Mouse (Mus musculus) NIH3T3 (cell line): ENCODE results near the gene Rab30.
A peak's percentile ranks its signal among the peaks of the same experiment; 100 is the strongest.

Experiments used
- DNase-seq: peaks from one replicate; pipeline ENCODE4 v3.0.0-alpha.2; 2012; ENCODE audit warnings: low read depth

Gene Rab30

GRCm38 (mm10) chr7:92799665-92800595, 58.5 kb downstream of the Rab30 start:
- DNase-seq: no peak

- DNase-seq: no peak
Measured at GRCm38 (mm10) chr7:92802158-92802557, 60.8 kb downstream of the Rab30 start.

GRCm38 (mm10) chr7:92803191-92803590, 61.8 kb downstream of the Rab30 start:
- no peak for DNase-seq

- DNase-seq: no peak
Measured at GRCm38 (mm10) chr7:92804919-92805668, 63.7 kb downstream of the Rab30 start.

GRCm38 (mm10) chr7:92806512-92807188, 65.2 kb downstream of the Rab30 start:
- DNase-seq: no peak

GRCm38 (mm10) chr7:92807482-92807881, 66.1 kb downstream of the Rab30 start:
- no peak for DNase-seq

GRCm38 (mm10) chr7:92811667-92812279, 70.4 kb downstream of the Rab30 start:
- DNase-seq: peak; percentile 12

- DNase-seq: no peak
Measured at GRCm38 (mm10) chr7:92817242-92817641, 75.8 kb downstream of the Rab30 start.

GRCm38 (mm10) chr7:92817886-92818285, 76.5 kb downstream of the Rab30 start:
- no peak for DNase-seq

- DNase-seq: no peak
Measured at GRCm38 (mm10) chr7:92819656-92820055, 78.3 kb downstream of the Rab30 start.

- DNase-seq: no peak
Measured at GRCm38 (mm10) chr7:92820410-92820809, 79.0 kb downstream of the Rab30 start.

- DNase-seq: peak; percentile 45
Measured at GRCm38 (mm10) chr7:92820941-92821465, 79.6 kb downstream of the Rab30 start.

GRCm38 (mm10) chr7:92821871-92822270, 80.5 kb downstream of the Rab30 start:
- DNase-seq: peak; percentile 84

- DNase-seq: no peak
Measured at GRCm38 (mm10) chr7:92822409-92823101, 81.2 kb downstream of the Rab30 start.

GRCm38 (mm10) chr7:92826248-92826647, 84.8 kb downstream of the Rab30 start:
- peak; percentile 32 for DNase-seq

- peak; percentile 16 for DNase-seq
Measured at GRCm38 (mm10) chr7:92827981-92828380, 86.6 kb downstream of the Rab30 start.

GRCm38 (mm10) chr7:92832395-92832794, 91.0 kb downstream of the Rab30 start:
- DNase-seq: peak; percentile 70

- no peak for DNase-seq
Measured at GRCm38 (mm10) chr7:92834391-92834790, 93.0 kb downstream of the Rab30 start.

GRCm38 (mm10) chr7:92836447-92836846, 95.0 kb downstream of the Rab30 start:
- DNase-seq: no peak

- DNase-seq: peak; percentile 19
Measured at GRCm38 (mm10) chr7:92837226-92837625, 95.8 kb downstream of the Rab30 start.

GRCm38 (mm10) chr7:92837907-92838306, 96.5 kb downstream of the Rab30 start:
- peak; percentile 65 for DNase-seq
